Mouse (Mus musculus): ENCODE data around the gene Etv6. TPM values are rescaled to one million over a fixed set of nuclear protein-coding genes. Genes with fewer than 3 reads are reported as not detected.
A peak's percentile ranks its signal among the peaks of the same experiment; 100 is the strongest.

Gene Etv6
- polyA plus RNA-seq, 1 experiment, result 16.3 TPM

- Histone ChIP-seq H3K4me3 (ENCODE audit: insufficient read depth, low read depth, low read length) (no peak overlapping the region), H3K27ac (ENCODE audit: insufficient read depth, low read depth, low read length) (no peak overlapping the region), H3K27me3 (replicated peaks; ENCODE audit: control insufficient read depth, insufficient read depth, low read length) (no peaks in the 10 kb centered on the region), H3K36me3 (ENCODE audit: control insufficient read depth, insufficient read depth, low read length) (no peaks in the 10 kb centered on the region), H3K4me1 (ENCODE audit: control insufficient read depth, insufficient read depth, low read length) (0 out of 2 replicates have a peak, but pooled peaks cover under 1% of the 10 kb centered on the region)
- no peak for DNase-seq
- TF ChIP-seq POLR2A (IDR thresholded peaks at IDR 0.05; ENCODE audit: low read depth, low read length), result no peak
- 65% methylated on average over 10 of the region's 10 CpGs for WGBS
Measured at GRCm38 (mm10) chr6:134059552-134059891, 24.0 kb downstream of the Etv6 start.

GRCm38 (mm10) chr6:134060036-134060435 is 24.5 kb downstream of the Etv6 start:
- 87% methylated on average over 9 of the region's 9 CpGs for WGBS
- no peak overlapping the region for H3K27ac ChIP-seq (ENCODE audit: insufficient read depth, low read depth, low read length)
- peaks cover 6% of the 10 kb centered on the region; the same call in 1 of the 2 replicates for H3K4me1 ChIP-seq (ENCODE audit: control insufficient read depth, insufficient read depth, low read length)
- no peaks in the 10 kb centered on the region for H3K27me3 ChIP-seq (replicated peaks; ENCODE audit: control insufficient read depth, insufficient read depth, low read length)
- H3K4me3 ChIP-seq (ENCODE audit: insufficient read depth, low read depth, low read length), result no peak overlapping the region
- DNase-seq, result no peak
- TF ChIP-seq CTCF (conservative IDR thresholded peaks at IDR 0.05; ENCODE audit: insufficient read depth, insufficient read length, low read depth, low read length) (no peak), POLR2A (IDR thresholded peaks at IDR 0.05; ENCODE audit: low read depth, low read length) (no peak)
- no peaks in the 10 kb centered on the region for H3K36me3 ChIP-seq (ENCODE audit: control insufficient read depth, insufficient read depth, low read length)

GRCm38 (mm10) chr6:134060811-134061210 is 25.3 kb downstream of the Etv6 start:
- no peaks in the 10 kb centered on the region for H3K36me3 ChIP-seq (ENCODE audit: control insufficient read depth, insufficient read depth, low read length)
- WGBS, result 63% methylated on average over 12 of the region's 12 CpGs
- H3K4me1 ChIP-seq (ENCODE audit: control insufficient read depth, insufficient read depth, low read length), result peaks cover 13% of the 10 kb centered on the region; the same call in 1 of the 2 replicates
- peak; percentile 65 for DNase-seq
- no peaks in the 10 kb centered on the region for H3K27me3 ChIP-seq (replicated peaks; ENCODE audit: control insufficient read depth, insufficient read depth, low read length)
- H3K27ac ChIP-seq (ENCODE audit: insufficient read depth, low read depth, low read length), result no peak overlapping the region
- TF ChIP-seq CTCF (conservative IDR thresholded peaks at IDR 0.05; ENCODE audit: insufficient read depth, insufficient read length, low read depth, low read length) (no peak), POLR2A (IDR thresholded peaks at IDR 0.05; ENCODE audit: low read depth, low read length) (no peak)
- no peak overlapping the region for H3K4me3 ChIP-seq (ENCODE audit: insufficient read depth, low read depth, low read length)

GRCm38 (mm10) chr6:134065018-134065725 is 29.7 kb downstream of the Etv6 start:
- no peaks in the 10 kb centered on the region for H3K27me3 ChIP-seq (replicated peaks; ENCODE audit: control insufficient read depth, insufficient read depth, low read length)
- H3K27ac ChIP-seq (ENCODE audit: insufficient read depth, low read depth, low read length), result peak overlapping the region; percentile 6; the same call in 1 of the 2 replicates
- no peaks in the 10 kb centered on the region for H3K36me3 ChIP-seq (ENCODE audit: control insufficient read depth, insufficient read depth, low read length)
- TF ChIP-seq CTCF (conservative IDR thresholded peaks at IDR 0.05; ENCODE audit: insufficient read depth, insufficient read length, low read depth, low read length) (no peak), POLR2A (IDR thresholded peaks at IDR 0.05; ENCODE audit: low read depth, low read length) (no peak)
- WGBS, result 38% methylated on average over 11 of the region's 11 CpGs
- peaks cover 20% of the 10 kb centered on the region; the same call in 1 of the 2 replicates for H3K4me1 ChIP-seq (ENCODE audit: control insufficient read depth, insufficient read depth, low read length)
- H3K4me3 ChIP-seq (ENCODE audit: insufficient read depth, low read depth, low read length), result no peak overlapping the region
- DNase-seq, result peak; percentile 73

GRCm38 (mm10) chr6:134066112-134066511 is 30.6 kb downstream of the Etv6 start:
- Histone ChIP-seq H3K4me3 (ENCODE audit: insufficient read depth, low read depth, low read length) (no peak overlapping the region), H3K36me3 (ENCODE audit: control insufficient read depth, insufficient read depth, low read length) (no peaks in the 10 kb centered on the region), H3K27me3 (replicated peaks; ENCODE audit: control insufficient read depth, insufficient read depth, low read length) (no peaks in the 10 kb centered on the region), H3K27ac (ENCODE audit: insufficient read depth, low read depth, low read length) (no peak overlapping the region), H3K4me1 (ENCODE audit: control insufficient read depth, insufficient read depth, low read length) (peaks cover 20% of the 10 kb centered on the region; the same call in 1 of the 2 replicates)
- TF ChIP-seq CTCF (conservative IDR thresholded peaks at IDR 0.05; ENCODE audit: insufficient read depth, insufficient read length, low read depth, low read length) (no peak), POLR2A (IDR thresholded peaks at IDR 0.05; ENCODE audit: low read depth, low read length) (no peak)
- no peak for DNase-seq
- 36% methylated on average over 6 of the region's 6 CpGs for WGBS

- H3K36me3 ChIP-seq (ENCODE audit: control insufficient read depth, insufficient read depth, low read length), result no peaks in the 10 kb centered on the region
- H3K27me3 ChIP-seq (replicated peaks; ENCODE audit: control insufficient read depth, insufficient read depth, low read length), result no peaks in the 10 kb centered on the region
- H3K4me1 ChIP-seq (ENCODE audit: control insufficient read depth, insufficient read depth, low read length), result peaks cover 20% of the 10 kb centered on the region; the same call in 1 of the 2 replicates
- 95% methylated on average over 4 of the region's 4 CpGs for WGBS
- H3K4me3 ChIP-seq (ENCODE audit: insufficient read depth, low read depth, low read length), result no peak overlapping the region
- TF ChIP-seq POLR2A (IDR thresholded peaks at IDR 0.05; ENCODE audit: low read depth, low read length), result no peak
- no peak for TF ChIP-seq CTCF (conservative IDR thresholded peaks at IDR 0.05; ENCODE audit: insufficient read depth, insufficient read length, low read depth, low read length)
- DNase-seq, result no peak
- H3K27ac ChIP-seq (ENCODE audit: insufficient read depth, low read depth, low read length), result no peak overlapping the region
Measured at GRCm38 (mm10) chr6:134066996-134067395, 31.5 kb downstream of the Etv6 start.

- TF ChIP-seq POLR2A (IDR thresholded peaks at IDR 0.05; ENCODE audit: low read depth, low read length) (no peak), CTCF (conservative IDR thresholded peaks at IDR 0.05; ENCODE audit: insufficient read depth, insufficient read length, low read depth, low read length) (no peak)
- Histone ChIP-seq H3K4me1 (ENCODE audit: control insufficient read depth, insufficient read depth, low read length) (peaks cover 20% of the 10 kb centered on the region; the same call in 1 of the 2 replicates), H3K36me3 (ENCODE audit: control insufficient read depth, insufficient read depth, low read length) (no peaks in the 10 kb centered on the region), H3K4me3 (ENCODE audit: insufficient read depth, low read depth, low read length) (no peak overlapping the region), H3K27ac (ENCODE audit: insufficient read depth, low read depth, low read length) (no peak overlapping the region), H3K27me3 (replicated peaks; ENCODE audit: control insufficient read depth, insufficient read depth, low read length) (no peaks in the 10 kb centered on the region)
- WGBS, result 86% methylated on average over 8 of the region's 8 CpGs
- DNase-seq, result no peak
Measured at GRCm38 (mm10) chr6:134067536-134067935, 32.0 kb downstream of the Etv6 start.

All from kidney, adult 2 months (tissue).